Mouse (Mus musculus): ENCODE data around the gene Xpnpep2. TPM values are rescaled to one million over a fixed set of nuclear protein-coding genes. Genes with fewer than 3 reads are reported as not detected.

The Xpnpep2 gene
- 2.2 and 18.6 TPM in 2 replicates for polyA plus RNA-seq (2012; rRNA removed)

GRCm38 (mm10) chrX:48108394-48109315, at the start of gene Xpnpep2:
Gene Xpnpep2 (plus strand): TSS chrX:48108725.

GRCm38 (mm10) chrX:48146262-48146661, 37.7 kb downstream of the Xpnpep2 start, which contains the start of gene Sash3:
Gene Sash3 (plus strand): TSS chrX:48146436.

Other genes starting within 250 kb of the Xpnpep2 start
- gene Smarca1, start 215.8 kb upstream of the Xpnpep2 start, polyA plus RNA-seq (2012; rRNA removed), result 0.09 and 0.28 TPM in 2 replicates
- gene Ocrl, start 196.3 kb upstream of the Xpnpep2 start, polyA plus RNA-seq (2012; rRNA removed), result 6.5 and 6.6 TPM in 2 replicates
- gene Apln, start 73.9 kb upstream of the Xpnpep2 start, polyA plus RNA-seq (2012; rRNA removed), result 1.3 and 1.8 TPM in 2 replicates
- 3.5 and 4.0 TPM in 2 replicates for gene Sash3, start 37.7 kb downstream of the Xpnpep2 start, polyA plus RNA-seq (2012; rRNA removed)
- gene Zdhhc9, start 100.2 kb downstream of the Xpnpep2 start, polyA plus RNA-seq (2012; rRNA removed), result 24.4 and 25.6 TPM in 2 replicates
- 1.1 and 1.2 TPM in 2 replicates for gene Utp14a, start 148.1 kb downstream of the Xpnpep2 start, polyA plus RNA-seq (2012; rRNA removed)
- gene Bcorl1, start 232.6 kb downstream of the Xpnpep2 start, polyA plus RNA-seq (2012; rRNA removed), result 4.8 and 5.0 TPM in 2 replicates

Measured in colon, adult 2 months (tissue).